In genomic region chr15:85336301-85336991, GRCm38 (mm10) we compare ENCODE assay signal across 8 mouse cellular contexts. TPM values are rescaled to one million over a fixed set of nuclear protein-coding genes. Genes with fewer than 3 reads are reported as not detected.
DNase-seq lines count a peak whose midpoint lies in the region; ATAC-seq and TF ChIP-seq lines count a peak whose summit lies in the region.

No protein-coding gene starts in this region.

- H3K9me3 ChIP-seq in hindbrain, embryonic 10.5 days = no peaks in the 10 kb centered on the region
- H3K9me3 ChIP-seq in lung, embryonic 16.5 days (ENCODE audit: control insufficient read depth, low read length) = no peaks in the 10 kb centered on the region

- peak; percentile 75; the same call in 1 of the 2 replicates for TF ChIP-seq POLR2A in thymus, adult 2 months (IDR thresholded peaks at IDR 0.05; ENCODE audit: control insufficient read depth, extremely low read depth, insufficient read depth, low read length, poor library complexity)

- peak overlapping the region; percentile 84 for H3K4me2 ChIP-seq in lung, embryonic 16.5 days (ENCODE audit: low read depth, low read length)

- peak overlapping the region; percentile 96 for H3K9ac ChIP-seq in lung, embryonic 16.5 days (ENCODE audit: low read length)

- H3K36me3 ChIP-seq in hindbrain, embryonic 10.5 days = peaks cover under 1% of the 10 kb centered on the region; the same call in 1 of the 2 replicates
- no peaks in the 10 kb centered on the region for H3K36me3 ChIP-seq in lung, embryonic 16.5 days (ENCODE audit: control insufficient read depth, insufficient read depth, low read length)
- no peaks in the 10 kb centered on the region for H3K36me3 ChIP-seq in thymus, adult 2 months (ENCODE audit: control insufficient read depth, insufficient read depth, low read length)

- peaks cover 31% of the 10 kb centered on the region for H3K4me1 ChIP-seq in hindbrain, embryonic 10.5 days (replicated peaks)
- H3K4me1 ChIP-seq in lung, embryonic 16.5 days (replicated peaks; ENCODE audit: control insufficient read depth, insufficient read depth, low read length) = peaks cover 11% of the 10 kb centered on the region
- H3K4me1 ChIP-seq in thymus, adult 2 months (replicated peaks; ENCODE audit: control insufficient read depth, insufficient read depth, low read length) = peaks cover 15% of the 10 kb centered on the region

- peak overlapping the region; percentile 97 for H3K27ac ChIP-seq in hindbrain, embryonic 10.5 days
- H3K27ac ChIP-seq in lung, embryonic 16.5 days (ENCODE audit: low read length) = peak overlapping the region; percentile 99
- peak overlapping the region; percentile 52 for H3K27ac ChIP-seq in thymus, adult 2 months (ENCODE audit: control insufficient read depth, insufficient read depth, low read length)

- DNase-seq in MN1 (ENCODE audit: low spot score) = peak; percentile 95
- DNase-seq in cerebellum, adult 9-10 months = peak; percentile 78
- DNase-seq in hindbrain, embryonic 10.5 days (ENCODE audit: low spot score) = peak; percentile 93
- DNase-seq in layer of hippocampus, adult 9-11 months = peak; percentile 89
- DNase-seq in ovary, adult 18-20 months (ENCODE audit: low spot score) = peak; percentile 37
- peak; percentile 76 for DNase-seq in thymus, adult 2 months

- peak; percentile 95 for ATAC-seq in frontal cortex, adult (ENCODE audit: low TSS enrichment)
- peak; percentile 96 for ATAC-seq in lung, embryonic 16.5 days (ENCODE audit: low read depth)

- no peaks in the 10 kb centered on the region for H3K27me3 ChIP-seq in hindbrain, embryonic 10.5 days (ENCODE audit: insufficient read depth, poor library complexity, severe bottlenecking)
- H3K27me3 ChIP-seq in lung, embryonic 16.5 days (ENCODE audit: control insufficient read depth, insufficient read depth, low read depth, low read length) = no peaks in the 10 kb centered on the region
- no peaks in the 10 kb centered on the region for H3K27me3 ChIP-seq in thymus, adult 2 months (ENCODE audit: control insufficient read depth, insufficient read depth, low read length)

- peak overlapping the region; percentile 99 for H3K4me3 ChIP-seq in hindbrain, embryonic 10.5 days
- H3K4me3 ChIP-seq in lung, embryonic 16.5 days (ENCODE audit: low read length) = peak overlapping the region; percentile 99
- H3K4me3 ChIP-seq in thymus, adult 2 months (ENCODE audit: control insufficient read depth, insufficient read depth, low read length) = peak overlapping the region; percentile 66

- TF ChIP-seq CTCF in thymus, adult 2 months (IDR thresholded peaks at IDR 0.05; ENCODE audit: borderline replicate concordance, control insufficient read depth, extremely low read depth, insufficient read depth, low read length, poor library complexity) = 0 out of 2 replicates have a peak, but pooled peaks have one; percentile 0

- WGBS in hindbrain, embryonic 10.5 days = under 1% methylated on average over 54 of the region's 54 CpGs
- under 1% methylated on average over 51 of the region's 54 CpGs for WGBS in lung, embryonic 16.5 days
- under 1% methylated on average over 54 of the region's 54 CpGs for WGBS in thymus, adult 2 months

RNA-seq across cellular contexts. Expression of gene Atxn10, which starts 0.4 kb away (rescaled TPM):
- polyA plus RNA-seq in hindbrain, embryonic 10.5 days (2016; fragmentation: Nextera tagmentation; extraction: Ambion mirVana) = 349 and 385 TPM in 2 replicates
- polyA plus RNA-seq in lung, embryonic 16.5 days (2015; fragmentation: Nextera tagmentation; extraction: Ambion mirVana) = 323 and 325 TPM in 2 replicates
- 112 and 142 TPM in 2 replicates for polyA plus RNA-seq in thymus, adult 2 months (2012; rRNA removed)

Comparison
In these comparisons a context has a peak if more than half of its experiments do, and no peak if none do; other contexts are left out.
1. Peak in every context shown above with its lines: DNase-seq, ATAC-seq, H3K4me3 ChIP-seq and H3K27ac ChIP-seq.
2. DNase-seq: peak in every context shown above with its lines; median percentile 95 in MN1; 93 in hindbrain, embryonic 10.5 days; 89 in layer of hippocampus, adult 9-11 months; 78 in cerebellum, adult 9-10 months; 76 in thymus, adult 2 months; 37 in ovary, adult 18-20 months.